Mouse (Mus musculus) heart, embryonic 16.5 days (tissue): ENCODE measurements around the gene Adgrv1. TPM values are rescaled to one million over a fixed set of nuclear protein-coding genes. Genes with fewer than 3 reads are reported as not detected.

Source experiments
- ATAC-seq: fragments of 200-750 bp; cut with Nextera tagmentation; replicated peaks from 2 replicates; pipeline ENCODE4 v1.8.0; 2017; ENCODE audit warnings: moderate number of reproducible peaks; ENCODE audit not compliant: insufficient read depth, low FRiP score; ENCODE audit errors: extremely low read depth
- H3K27ac ChIP-seq: fragments of 300-500 bp; sonication (generic); 2 replicates; pipeline ENCODE4 v1.5.1; 2014; ENCODE audit warnings: mild to moderate bottlenecking, low read length, control low read depth, moderate library complexity
- H3K27me3 ChIP-seq: fragments of 300-500 bp; sonication (generic); 2 replicates; pipeline ENCODE4 v1.6.1; 2014; ENCODE audit warnings: low read length, mixed read lengths; ENCODE audit not compliant: control insufficient read depth, insufficient read depth
- H3K36me3 ChIP-seq: fragments of 300-500 bp; sonication (generic); 2 replicates; pipeline ENCODE4 v1.6.1; 2014; ENCODE audit not compliant: control insufficient read depth, insufficient read depth
- H3K4me1 ChIP-seq: fragments of 300-500 bp; sonication (generic); 2 replicates; pipeline ENCODE4 v1.6.1; 2014; ENCODE audit warnings: low read length, mixed read lengths; ENCODE audit not compliant: control insufficient read depth, insufficient read depth
- H3K4me2 ChIP-seq: fragments of 300-500 bp; sonication (generic); 2 replicates; pipeline ENCODE4 v1.6.1; 2014; ENCODE audit warnings: low read depth, mild to moderate bottlenecking, control low read depth, low read length
- H3K4me3 ChIP-seq: fragments of 300-500 bp; sonication (generic); 2 replicates; pipeline ENCODE4 v1.5.1; 2014; ENCODE audit warnings: mild to moderate bottlenecking, control low read depth, low read length
- H3K9ac ChIP-seq: fragments of 300-500 bp; sonication (generic); 2 replicates; pipeline ENCODE4 v1.6.1; 2014; ENCODE audit warnings: low read length, control low read depth
- H3K9me3 ChIP-seq: fragments of 300-500 bp; sonication (generic); replicated peaks from 2 replicates; pipeline ENCODE4 v1.6.1; 2016; ENCODE audit warnings: low read length; ENCODE audit not compliant: control insufficient read depth
- WGBS: fragments of 180-500 bp; shearing (Covaris S2); extraction: QIAGEN DNeasy Blood & Tissue Kit; methylation state at CpG from one replicate; pipeline ENCODE4 v1.1.7; 2014; 5-methylcytosine and 5-hydroxymethylcytosine counted together
- polyA plus RNA-seq: library from polyadenylated mRNA; unstranded; fragments of >200 nt; fragmentation: Nextera tagmentation; extraction: Ambion mirVana; gene quantifications from 2 replicates; pipeline ENCODE4 v1.2.1, GENCODE M21; 2015

The Adgrv1 gene
- polyA plus RNA-seq, 1 experiment from 2014 or later, result 0.81 TPM

DNA sequence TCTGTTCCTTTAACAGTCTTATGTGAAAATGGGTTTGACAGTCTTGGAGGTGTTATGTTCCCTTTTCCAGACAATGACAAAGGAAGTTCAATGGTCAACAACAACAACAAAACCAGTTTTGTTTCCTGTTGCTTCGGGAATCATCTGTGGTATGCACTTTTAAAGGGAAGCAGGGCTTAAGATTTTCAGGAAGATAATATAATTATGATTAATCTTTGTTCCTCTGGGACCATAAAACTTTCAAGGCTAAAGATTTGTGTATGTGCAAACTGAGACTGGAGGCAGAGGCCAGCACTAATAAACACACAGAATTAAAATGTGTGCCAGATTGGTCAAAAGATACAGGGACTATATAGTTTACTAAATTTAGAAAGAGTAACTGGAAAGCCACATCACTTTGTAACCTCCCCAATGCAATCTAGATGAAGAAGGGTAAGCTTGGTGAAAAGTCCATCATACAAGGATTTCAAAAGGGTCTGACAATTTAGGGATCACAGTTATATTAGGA, 424.8 kb downstream of the Adgrv1 start:
- no peak overlapping the region for H3K9ac ChIP-seq
- no peaks in the 10 kb centered on the region for H3K36me3 ChIP-seq
- no peaks in the 10 kb centered on the region for H3K9me3 ChIP-seq
- WGBS, result 46% methylated on average over 1 of the region's 1 CpGs
- H3K27ac ChIP-seq, result no peak overlapping the region
- no peak overlapping the region for H3K4me2 ChIP-seq
- no peaks in the 10 kb centered on the region for H3K4me1 ChIP-seq
- no peak overlapping the region for H3K4me3 ChIP-seq
- ATAC-seq, result no peak
- H3K27me3 ChIP-seq, result no peaks in the 10 kb centered on the region

DNA sequence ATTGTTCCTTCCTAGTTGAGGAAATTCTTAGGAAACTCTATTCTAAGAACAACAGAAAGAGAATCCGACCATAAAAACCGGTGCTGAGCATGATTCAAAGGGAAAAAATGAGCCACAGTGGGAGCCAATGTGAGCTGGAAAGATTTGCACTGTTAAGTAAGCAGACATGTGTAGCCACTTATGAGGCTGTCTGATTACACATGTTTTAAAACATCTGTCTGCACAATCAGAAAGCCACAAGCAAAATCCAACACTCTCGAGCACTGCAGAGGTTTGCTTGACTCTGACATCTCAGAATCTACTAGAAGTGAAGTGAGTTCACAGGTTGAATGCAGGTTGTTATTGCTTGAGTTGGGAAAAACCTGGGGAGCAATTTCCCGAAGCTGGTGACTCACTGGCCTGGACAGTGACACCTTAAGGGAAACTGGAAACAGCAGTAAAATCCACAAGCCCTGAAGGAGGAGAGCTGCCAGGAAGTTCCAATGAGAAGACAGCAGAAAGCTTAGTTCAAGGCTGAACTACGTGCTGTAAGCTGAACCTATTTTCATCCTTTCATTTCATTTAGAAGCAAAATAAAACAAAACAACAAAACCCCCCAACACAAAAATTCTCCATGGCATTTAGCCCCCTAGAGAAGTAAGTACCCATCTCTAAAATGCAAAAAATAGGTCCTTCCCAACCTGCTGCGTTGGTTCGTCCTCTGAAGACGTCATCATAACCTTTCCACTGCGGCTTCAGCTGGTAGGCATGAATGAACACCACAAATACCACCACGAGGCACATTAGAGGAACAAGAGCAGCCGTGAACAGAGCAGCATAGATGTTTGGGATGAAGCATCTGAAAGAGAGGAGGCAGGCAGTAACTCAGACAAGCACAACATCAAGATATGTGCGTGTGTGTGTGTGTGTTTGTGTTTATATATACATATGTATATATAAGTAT, 450.7 kb downstream of the Adgrv1 start:
- Histone ChIP-seq H3K27ac (no peak overlapping the region), H3K27me3 (no peaks in the 10 kb centered on the region), H3K9ac (no peak overlapping the region), H3K36me3 (no peaks in the 10 kb centered on the region), H3K4me1 (peaks cover 5% of the 10 kb centered on the region; the same call in 1 of the 2 replicates), H3K9me3 (no peaks in the 10 kb centered on the region), H3K4me3 (no peak overlapping the region), H3K4me2 (no peak overlapping the region)
- WGBS, result 68% methylated on average over 12 of the region's 12 CpGs
- ATAC-seq, result no peak

DNA sequence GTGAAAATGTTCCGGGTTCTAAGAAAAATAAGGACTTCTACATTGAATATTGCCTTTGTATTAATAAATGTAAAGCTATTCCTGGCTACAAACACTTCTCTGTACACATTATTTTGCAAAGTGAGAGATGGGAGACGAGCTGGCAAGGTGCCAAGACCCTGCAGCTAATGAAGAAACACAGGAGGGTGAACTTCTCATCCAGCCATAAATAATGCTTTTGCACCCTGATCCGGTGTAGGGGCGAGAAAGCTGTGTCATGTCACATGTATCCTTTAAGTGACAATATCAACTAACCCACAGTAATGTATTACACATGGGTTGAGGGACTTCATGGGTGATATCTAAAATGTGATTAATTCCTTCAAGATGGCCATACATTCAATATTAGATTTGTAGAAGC, 451.5 kb downstream of the Adgrv1 start:
- no peak overlapping the region for H3K4me3 ChIP-seq
- no peak overlapping the region for H3K4me2 ChIP-seq
- 58% methylated on average over 4 of the region's 4 CpGs for WGBS
- no peak overlapping the region for H3K9ac ChIP-seq
- peaks cover 5% of the 10 kb centered on the region; the same call in 1 of the 2 replicates for H3K4me1 ChIP-seq
- no peak for ATAC-seq
- no peaks in the 10 kb centered on the region for H3K36me3 ChIP-seq
- no peak overlapping the region for H3K27ac ChIP-seq
- H3K9me3 ChIP-seq, result no peaks in the 10 kb centered on the region
- H3K27me3 ChIP-seq, result no peaks in the 10 kb centered on the region

DNA sequence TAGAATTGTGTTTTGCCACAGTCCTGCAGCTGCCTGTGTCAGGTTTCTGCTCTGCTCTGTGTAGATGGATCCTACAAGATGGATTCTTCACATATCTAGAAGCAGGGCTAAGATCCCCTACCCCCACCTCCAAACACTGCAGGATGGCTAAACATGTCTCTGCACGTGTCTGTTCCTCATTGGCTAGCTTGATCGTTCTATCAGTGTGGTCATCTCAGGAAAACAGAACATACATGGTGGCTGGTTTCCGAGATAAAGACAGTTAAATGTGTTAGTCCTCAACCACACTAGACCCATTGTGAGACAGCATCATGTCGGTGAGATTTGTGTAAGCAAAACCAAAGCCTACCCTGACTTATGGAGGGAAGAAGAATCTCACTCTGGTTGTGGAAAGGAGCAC, 456.1 kb downstream of the Adgrv1 start:
- 67% methylated on average over 4 of the region's 4 CpGs for WGBS
- Histone ChIP-seq H3K36me3 (no peaks in the 10 kb centered on the region), H3K9me3 (no peaks in the 10 kb centered on the region), H3K4me3 (no peak overlapping the region), H3K4me2 (no peak overlapping the region), H3K4me1 (peaks cover 5% of the 10 kb centered on the region; the same call in 1 of the 2 replicates), H3K27ac (no peak overlapping the region), H3K27me3 (no peaks in the 10 kb centered on the region), H3K9ac (no peak overlapping the region)
- ATAC-seq, result no peak

DNA sequence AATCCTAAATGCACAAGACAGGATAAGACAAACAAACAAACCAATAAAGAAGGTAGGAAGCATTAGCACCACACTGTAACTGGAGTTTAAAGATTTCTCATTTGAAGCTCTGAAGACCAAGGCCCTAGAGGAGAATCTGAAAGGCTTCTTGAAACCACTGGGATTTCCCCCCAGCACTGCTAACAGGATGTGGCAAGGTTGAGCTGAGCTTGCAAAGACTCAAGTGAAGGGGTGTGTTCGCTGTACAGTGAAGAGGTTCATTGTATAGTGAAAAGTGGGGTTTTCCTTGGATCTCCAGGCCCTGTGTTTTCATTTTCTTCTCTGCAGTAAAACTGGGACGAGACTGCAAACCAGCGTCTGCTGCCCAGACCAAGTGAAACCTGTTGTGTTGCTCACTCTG, 456.9 kb downstream of the Adgrv1 start:
- H3K4me3 ChIP-seq, result no peak overlapping the region
- 71% methylated on average over 3 of the region's 3 CpGs for WGBS

DNA sequence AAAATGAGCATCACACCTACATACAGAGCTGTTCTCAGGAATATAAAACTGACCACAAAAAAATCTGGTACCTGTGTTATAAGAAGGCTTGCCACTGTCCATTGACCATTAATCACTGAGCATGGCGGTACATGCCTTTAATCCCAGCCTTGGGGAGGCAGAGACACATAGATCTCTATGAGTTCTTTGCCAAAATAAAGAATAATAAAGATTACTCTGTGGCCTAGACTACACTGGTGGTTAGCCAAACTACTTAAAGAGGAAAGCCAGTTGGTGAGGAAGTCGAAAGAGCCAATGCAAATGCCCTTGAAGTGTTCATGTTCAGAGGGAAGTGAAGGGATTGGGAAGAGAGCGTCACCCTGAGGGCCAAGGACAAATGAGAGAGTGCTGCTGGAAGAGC, 461.8 kb downstream of the Adgrv1 start:
- ATAC-seq, result no peak
- Histone ChIP-seq H3K4me3 (no peak overlapping the region), H3K27ac (no peak overlapping the region), H3K9me3 (no peaks in the 10 kb centered on the region), H3K27me3 (no peaks in the 10 kb centered on the region), H3K36me3 (no peaks in the 10 kb centered on the region), H3K9ac (no peak overlapping the region), H3K4me2 (no peak overlapping the region), H3K4me1 (no peaks in the 10 kb centered on the region)
- 76% methylated on average over 3 of the region's 3 CpGs for WGBS

More for the DNA sequence above, 456.9 kb downstream of the Adgrv1 start:
- Histone ChIP-seq H3K9me3 (no peaks in the 10 kb centered on the region), H3K4me1 (no peaks in the 10 kb centered on the region), H3K27ac (no peak overlapping the region), H3K36me3 (no peaks in the 10 kb centered on the region), H3K9ac (no peak overlapping the region), H3K27me3 (no peaks in the 10 kb centered on the region), H3K4me2 (no peak overlapping the region)
- no peak for ATAC-seq

DNA sequence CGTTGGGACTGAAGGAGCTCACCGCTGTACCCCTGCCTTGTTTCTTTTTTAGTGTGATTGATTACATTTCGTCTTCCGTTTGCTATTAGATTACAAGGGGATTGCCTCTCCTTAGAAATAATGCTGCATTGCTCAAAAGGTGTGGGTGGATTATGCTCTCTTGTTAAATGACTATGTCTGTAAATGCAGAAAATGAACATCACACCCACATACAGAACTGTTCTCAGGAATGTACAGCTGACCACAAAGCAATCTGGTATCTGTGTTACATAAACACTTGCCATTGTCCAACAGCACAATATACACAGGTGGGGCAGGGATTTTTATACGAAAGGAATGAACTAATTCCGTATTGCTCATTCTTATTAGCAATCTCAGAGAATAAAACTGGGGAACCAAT, 465.5 kb downstream of the Adgrv1 start:
- 75% methylated on average over 6 of the region's 6 CpGs for WGBS

DNA sequence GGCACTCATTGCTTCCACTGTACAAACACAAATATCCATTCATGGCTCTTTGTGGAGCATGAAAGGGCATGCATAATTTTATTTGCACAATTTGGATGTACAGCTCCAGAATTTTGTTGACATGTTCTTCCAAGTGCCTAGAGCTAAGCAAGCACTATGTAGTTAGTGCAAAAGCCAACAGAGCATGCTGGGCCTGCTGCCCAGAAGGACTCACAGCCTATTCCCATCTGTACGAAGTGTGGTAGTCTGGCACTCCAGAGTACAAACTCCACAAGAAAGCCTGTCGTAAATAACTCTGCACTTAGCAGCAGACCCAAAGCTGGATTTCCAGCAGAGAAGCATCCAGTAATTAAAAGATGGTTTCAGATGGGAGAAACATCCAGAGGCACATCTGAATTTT, 473.1 kb downstream of the Adgrv1 start:
- Histone ChIP-seq H3K9ac (no peak overlapping the region), H3K4me1 (no peaks in the 10 kb centered on the region), H3K27ac (no peak overlapping the region), H3K27me3 (no peaks in the 10 kb centered on the region), H3K4me2 (no peak overlapping the region), H3K4me3 (no peak overlapping the region), H3K36me3 (no peaks in the 10 kb centered on the region), H3K9me3 (no peaks in the 10 kb centered on the region; the same call in 1 of the 2 replicates)
- no peak for ATAC-seq
- WGBS, result 47% methylated on average over 2 of the region's 2 CpGs

More for the DNA sequence above, 465.5 kb downstream of the Adgrv1 start:
- no peak overlapping the region for H3K4me2 ChIP-seq
- H3K9ac ChIP-seq, result no peak overlapping the region
- no peak for ATAC-seq
- H3K36me3 ChIP-seq, result no peaks in the 10 kb centered on the region
- no peak overlapping the region for H3K4me3 ChIP-seq
- H3K27ac ChIP-seq, result no peak overlapping the region
- H3K9me3 ChIP-seq, result no peaks in the 10 kb centered on the region
- H3K27me3 ChIP-seq, result no peaks in the 10 kb centered on the region
- no peaks in the 10 kb centered on the region for H3K4me1 ChIP-seq

DNA sequence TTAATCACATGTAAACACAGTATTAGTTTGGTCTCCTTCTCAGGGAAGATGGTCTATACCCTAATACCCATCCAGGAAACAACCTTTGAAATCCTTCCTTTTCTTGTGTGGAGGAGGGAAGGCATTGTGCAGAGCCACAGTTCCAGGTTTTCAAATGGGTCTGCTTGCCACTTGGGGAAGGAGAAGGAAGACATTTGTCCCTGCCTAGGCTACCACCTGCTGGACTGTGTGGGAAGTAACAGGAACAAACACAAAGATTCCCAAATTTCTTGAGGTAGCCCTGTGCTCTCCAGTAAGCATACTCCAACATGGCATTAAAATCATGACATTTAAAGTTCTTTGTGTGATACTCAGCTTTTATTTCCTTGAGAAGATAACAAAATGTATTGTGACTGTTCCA, 477.6 kb downstream of the Adgrv1 start:
- Histone ChIP-seq H3K4me3 (no peak overlapping the region), H3K27ac (no peak overlapping the region), H3K9me3 (no peaks in the 10 kb centered on the region; the same call in 1 of the 2 replicates), H3K36me3 (no peaks in the 10 kb centered on the region), H3K4me1 (no peaks in the 10 kb centered on the region), H3K4me2 (no peak overlapping the region), H3K27me3 (no peaks in the 10 kb centered on the region), H3K9ac (no peak overlapping the region)
- peak; percentile 58; the same call in 1 of the 2 replicates for ATAC-seq
